Mouse (Mus musculus): ENCODE data around the gene Hrh2. TPM values are rescaled to one million over a fixed set of nuclear protein-coding genes. Genes with fewer than 3 reads are reported as not detected.

Hrh2 gene
- polyA plus RNA-seq, 2 experiments from 2014 or later = 9.2 to 12.0 TPM

- no peak for ATAC-seq
Observed at GRCm38 (mm10) chr13:54177346-54177745, 14.6 kb upstream of the Hrh2 start.

DNA sequence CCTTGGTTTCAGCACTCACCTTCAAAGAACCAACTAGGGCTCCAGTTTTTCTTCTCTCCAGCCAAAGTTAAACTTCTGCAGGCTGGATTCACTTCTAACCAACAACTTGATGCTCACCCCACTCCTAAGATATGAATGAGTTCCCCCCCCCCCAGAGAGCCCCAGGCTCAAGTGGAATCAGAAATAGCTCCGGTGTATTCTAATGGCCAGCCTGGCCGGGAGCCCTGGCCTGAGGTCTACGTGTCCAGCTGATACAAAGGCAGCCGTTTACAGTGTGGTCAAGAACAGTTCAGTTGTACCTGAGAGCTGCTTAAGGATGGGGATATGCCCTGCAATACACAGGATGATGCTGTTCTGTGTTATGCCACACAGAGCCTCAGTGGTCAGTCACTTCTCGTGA, 13.3 kb upstream of the Hrh2 start:
- ATAC-seq = no peak

DNA sequence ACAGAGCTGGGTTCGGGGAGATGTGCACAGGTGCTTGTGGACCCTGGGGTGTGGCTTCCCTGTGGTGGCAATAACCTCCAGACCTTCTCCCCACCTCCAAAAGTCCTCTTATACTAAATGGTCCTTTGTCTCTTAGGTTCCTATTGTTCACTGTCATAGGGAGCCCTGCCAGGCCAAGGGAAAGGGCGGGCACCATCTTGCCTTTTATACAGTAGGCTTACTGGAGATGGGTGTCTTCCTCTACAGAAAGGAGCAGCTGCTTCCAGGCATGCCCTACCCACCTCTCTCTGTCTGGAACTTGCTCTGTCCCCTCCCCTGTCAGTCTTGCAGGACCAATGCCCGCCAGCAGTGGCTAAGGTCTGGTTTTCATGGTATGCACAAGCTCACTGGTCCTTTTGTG, 12.0 kb upstream of the Hrh2 start:
- no peak for ATAC-seq

DNA sequence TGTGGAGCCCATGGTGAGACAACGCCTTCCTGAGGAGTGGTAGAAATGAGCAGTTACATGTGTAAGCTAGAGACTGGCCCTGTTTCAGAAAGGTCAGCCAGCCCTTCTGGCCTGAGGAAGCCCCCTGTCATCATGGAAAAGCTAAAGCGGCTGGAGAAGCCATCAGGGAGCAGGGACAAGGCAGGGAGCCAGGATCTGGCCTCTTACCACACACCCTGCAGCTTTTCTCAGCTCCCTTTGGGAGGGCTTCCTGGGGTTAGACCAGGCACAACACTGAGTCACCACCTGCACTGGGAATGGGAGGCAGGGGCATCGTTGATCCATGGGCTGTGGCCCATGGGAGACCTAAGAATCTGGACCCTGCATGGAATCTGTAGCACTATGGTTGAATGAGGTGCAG, 11.5 kb upstream of the Hrh2 start:
- no peak for ATAC-seq

GRCm38 (mm10) chr13:54181318-54181717, 10.6 kb upstream of the Hrh2 start:
- no peak for ATAC-seq

- ATAC-seq = no peak
Observed at GRCm38 (mm10) chr13:54181947-54182346, 10.0 kb upstream of the Hrh2 start.

- no peak for ATAC-seq
Observed at GRCm38 (mm10) chr13:54186394-54186793, 5.5 kb upstream of the Hrh2 start.

DNA sequence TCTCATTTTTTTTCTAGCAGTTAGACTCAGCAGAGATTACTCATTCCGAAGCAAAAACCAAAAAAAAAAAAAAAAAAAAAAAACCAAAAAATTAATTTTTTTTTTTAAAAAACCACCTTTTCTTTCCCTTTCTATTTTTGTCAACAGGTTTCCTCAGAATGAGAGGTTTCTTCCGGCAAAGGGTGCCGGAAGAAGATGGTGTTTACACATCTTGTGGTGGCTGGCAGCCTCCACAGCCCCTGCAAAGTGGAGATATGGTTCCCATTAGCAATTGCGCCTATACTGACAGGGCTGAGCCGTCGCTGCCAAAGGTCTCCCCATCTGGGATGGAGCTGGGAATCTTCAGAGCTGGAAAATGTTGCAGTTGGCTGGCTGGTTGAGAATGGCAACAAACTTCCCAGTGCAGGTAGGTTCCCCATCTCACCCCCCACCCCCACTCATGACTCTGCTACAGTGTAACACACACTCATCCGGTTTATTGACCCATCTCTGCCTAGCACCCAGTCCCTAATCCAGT, 3.7 kb upstream of the Hrh2 start:
- ATAC-seq = peak; percentile 79

DNA sequence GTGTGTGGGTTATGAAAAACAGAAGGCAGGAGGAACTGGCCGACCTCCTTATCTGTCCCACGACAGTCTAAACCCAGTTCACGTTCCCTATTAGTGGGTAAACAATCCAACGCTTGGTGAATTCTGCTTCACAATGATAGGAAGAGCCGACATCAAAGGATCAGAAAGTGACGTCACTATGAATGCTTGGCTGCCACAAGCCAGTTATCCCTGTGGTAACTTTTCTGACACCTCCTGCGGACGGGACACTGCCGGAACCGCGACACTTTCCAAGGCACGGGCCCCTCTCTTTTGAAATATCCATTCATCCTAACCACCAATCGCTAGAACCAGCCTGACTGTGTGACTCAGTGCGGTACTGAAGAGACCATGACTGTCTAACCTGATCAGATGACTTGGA, 2.0 kb upstream of the Hrh2 start:
- no peak for ATAC-seq

DNA sequence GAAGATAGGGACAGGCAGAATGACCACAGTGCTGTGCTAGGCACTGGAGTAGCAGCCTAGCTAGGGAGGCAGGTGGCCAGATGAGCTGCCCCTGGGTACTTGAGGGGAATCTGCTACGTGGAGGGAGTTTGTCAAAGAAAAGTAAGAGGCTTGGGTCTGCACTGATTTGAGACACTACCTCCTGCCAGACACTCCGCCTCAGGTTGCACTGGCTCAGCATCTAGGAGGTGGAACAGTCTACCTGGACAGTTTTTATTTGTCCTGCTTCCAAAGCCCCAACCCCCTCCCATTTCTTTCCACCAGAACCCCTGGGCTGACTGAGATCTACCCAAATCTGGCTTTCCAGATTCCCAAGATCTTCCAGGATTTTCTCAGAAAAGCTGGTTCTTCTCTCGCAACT, 748 bp upstream of the Hrh2 start:
- no peak for ATAC-seq

DNA sequence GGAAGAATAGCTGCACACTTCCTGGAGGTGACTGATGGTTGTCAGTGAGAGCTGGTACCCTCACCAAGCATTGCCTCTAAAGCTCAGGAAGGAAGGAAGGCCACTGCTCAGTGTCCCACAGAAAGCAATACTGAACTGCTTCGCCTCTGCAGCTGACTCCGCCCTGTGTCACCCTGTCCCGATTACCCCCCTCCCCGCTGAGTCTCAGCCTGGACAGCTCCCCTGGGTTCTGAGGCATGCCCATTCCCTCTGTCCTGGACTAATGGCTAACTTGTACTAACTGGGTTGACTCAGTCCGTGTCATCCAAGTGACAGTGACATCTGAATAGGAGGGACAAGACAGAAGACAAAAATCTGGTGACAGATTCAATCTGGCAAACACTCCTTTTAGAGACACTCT, 1.7 kb downstream of the Hrh2 start:
- ATAC-seq = no peak

- ATAC-seq = no peak
Observed at GRCm38 (mm10) chr13:54199000-54199399, 7.1 kb downstream of the Hrh2 start.

GRCm38 (mm10) chr13:54202458-54202857, 10.5 kb downstream of the Hrh2 start:
- ATAC-seq = no peak

DNA sequence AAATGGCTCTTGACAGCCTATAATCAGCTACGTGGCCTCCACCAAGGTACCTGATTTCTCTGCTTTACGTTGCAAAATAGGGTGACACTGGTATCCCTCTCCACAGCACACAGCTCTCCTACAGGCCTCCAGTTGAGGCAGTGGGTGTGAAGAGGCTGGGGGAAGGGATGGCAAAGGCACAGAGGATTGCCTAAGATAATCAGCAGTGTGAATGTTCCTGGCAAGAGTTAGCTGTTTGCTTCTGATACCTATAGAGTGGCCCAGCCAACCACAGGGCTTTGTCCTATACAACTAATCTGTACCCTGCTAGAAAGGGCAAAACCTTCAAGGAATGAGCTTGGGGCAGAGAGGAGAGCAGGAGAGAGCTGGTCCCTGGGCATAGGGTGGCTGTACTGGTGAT, 11.5 kb downstream of the Hrh2 start:
- no peak for ATAC-seq

DNA sequence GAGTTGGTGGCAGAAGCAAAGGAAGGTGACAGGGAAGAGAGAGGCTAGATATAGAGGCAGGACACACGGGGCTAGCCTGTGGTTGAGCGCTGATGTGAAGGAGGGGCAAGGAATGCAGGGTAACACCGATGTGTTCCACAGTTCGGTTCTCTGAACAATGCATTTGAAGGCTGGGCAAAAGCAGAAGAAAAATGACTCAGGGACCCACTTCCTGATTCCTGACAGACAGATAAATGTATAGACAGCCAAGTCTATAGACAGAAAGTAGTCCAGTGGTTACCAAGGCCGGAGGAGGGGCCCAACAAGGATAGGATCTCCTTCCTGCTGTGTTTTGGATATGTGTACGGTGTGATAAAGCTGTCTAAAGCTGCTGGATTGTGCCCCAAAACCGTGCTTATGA, 13.3 kb downstream of the Hrh2 start:
- ATAC-seq = no peak

- ATAC-seq = no peak
Observed at GRCm38 (mm10) chr13:54206140-54206753, 14.3 kb downstream of the Hrh2 start.

DNA sequence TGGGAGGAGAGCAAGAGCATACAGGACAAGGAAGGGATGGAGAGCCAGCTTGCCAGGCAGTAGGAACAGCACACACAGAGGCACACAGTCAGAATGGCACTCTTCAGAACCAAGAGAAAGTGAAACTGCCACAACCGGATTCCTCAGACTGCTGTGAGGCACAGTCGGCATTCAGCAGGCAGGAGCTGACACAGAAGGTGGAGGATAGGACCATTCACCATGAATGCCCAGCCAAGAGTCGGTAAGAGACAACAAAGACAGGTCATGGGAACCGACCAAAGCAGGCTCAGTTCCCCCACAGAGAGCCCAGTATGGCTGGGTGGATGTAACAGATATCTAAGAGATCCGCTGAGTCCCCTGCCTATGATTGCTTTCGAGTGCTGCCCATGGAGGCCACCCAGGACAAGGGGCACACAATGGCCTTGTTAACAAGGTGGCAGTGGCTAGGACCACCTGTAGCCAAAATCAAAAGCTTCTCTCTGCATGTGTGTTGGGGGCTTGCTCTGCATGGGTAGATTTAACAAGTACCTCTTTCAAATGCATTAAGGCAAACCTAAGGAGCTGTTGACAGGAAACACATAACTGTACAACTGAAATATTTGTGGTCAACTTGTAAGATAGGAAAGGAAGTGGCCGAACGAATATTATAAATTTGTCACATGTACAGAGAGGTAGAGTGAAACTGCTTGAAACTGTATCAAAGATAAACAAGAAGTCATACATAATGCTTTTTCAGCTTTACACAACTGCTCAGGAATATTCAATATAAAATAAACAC, 17.7 kb downstream of the Hrh2 start:
- ATAC-seq = peak; percentile 91

DNA sequence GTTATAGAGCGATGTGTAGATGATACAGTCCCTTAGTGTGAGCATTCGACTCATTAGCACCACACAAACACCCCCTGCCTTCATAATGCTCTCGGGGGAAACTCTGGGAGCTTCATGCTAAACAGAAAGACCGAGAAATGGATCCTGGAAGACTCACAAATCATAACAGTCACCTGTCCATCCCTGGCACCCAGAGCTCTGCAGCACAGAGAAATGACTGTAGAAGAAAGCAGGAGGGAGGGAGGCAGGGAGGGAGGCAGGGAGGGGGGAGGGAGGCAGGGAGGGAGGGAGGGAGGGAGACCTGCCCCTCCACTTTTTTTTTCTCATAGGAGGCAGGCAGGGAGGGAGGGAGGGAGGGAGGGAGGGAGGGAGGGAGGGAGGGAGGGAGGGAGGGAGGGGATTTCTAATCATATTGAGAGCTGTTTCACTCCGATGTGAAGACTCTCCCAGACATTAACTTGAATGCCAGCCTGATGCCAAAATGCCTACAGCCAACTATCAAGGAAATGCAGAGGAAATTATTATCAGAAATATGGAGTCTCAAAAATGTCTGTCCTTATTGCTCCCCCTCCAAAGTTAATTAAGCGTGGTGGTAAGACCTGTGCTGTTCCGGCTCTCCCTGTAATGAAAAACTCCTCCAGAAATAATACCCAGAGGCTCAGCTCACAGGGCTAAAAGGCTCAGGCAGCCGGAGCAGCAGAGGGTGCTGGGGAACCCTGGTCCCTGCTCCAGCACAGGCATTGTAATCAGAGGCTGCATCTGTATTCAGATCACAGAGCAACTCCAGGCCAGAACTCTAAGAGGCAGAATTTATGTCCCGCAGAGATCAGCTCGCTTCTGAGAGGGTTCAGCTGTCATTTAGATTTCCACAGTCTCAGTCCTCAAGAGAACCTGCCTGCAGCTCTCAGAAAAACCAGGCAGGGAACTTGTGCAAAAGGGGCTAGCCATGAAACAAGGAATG, 19.9 kb downstream of the Hrh2 start:
- ATAC-seq = no peak

GRCm38 (mm10) chr13:54212516-54212915, 20.6 kb downstream of the Hrh2 start:
- ATAC-seq = no peak

- ATAC-seq = no peak
Observed at GRCm38 (mm10) chr13:54215266-54215665, 23.3 kb downstream of the Hrh2 start.

GRCm38 (mm10) chr13:54215777-54216316, 23.9 kb downstream of the Hrh2 start:
- no peak for ATAC-seq

- ATAC-seq = no peak
Observed at GRCm38 (mm10) chr13:54218341-54218740, 26.4 kb downstream of the Hrh2 start.

Data from activated CD4-positive, CD25-positive, alpha-beta regulatory T cell, adult 4 months (primary cell).